Mouse (Mus musculus) brain, embryonic 14.5 days (tissue): ENCODE measurements around the gene Zdhhc17.

Source experiments
- CTCF ChIP-seq: fragments of 200-500 bp; IDR thresholded peaks from 2 replicates; pipeline ENCODE4 v1.5.1; 2012; ENCODE audit warnings: inconsistent platforms, mild to moderate bottlenecking, moderate library complexity, borderline replicate concordance; ENCODE audit not compliant: insufficient read depth, insufficient read length; ENCODE audit errors: extremely low read depth
- POLR2A ChIP-seq: fragments of 200-500 bp; IDR thresholded peaks from 2 replicates; pipeline ENCODE4 v1.6.1; 2012; ENCODE audit warnings: mild to moderate bottlenecking, inconsistent platforms, borderline replicate concordance; ENCODE audit not compliant: poor library complexity, insufficient read depth, insufficient read length, severe bottlenecking; ENCODE audit errors: extremely low read depth

- TF ChIP-seq CTCF = no peak
- no peak for TF ChIP-seq POLR2A
These were observed 38.9 kb downstream of the Zdhhc17 start for GRCm38 (mm10) chr10:110971044-110971443.
